Mouse (Mus musculus) adrenal gland, postnatal 25 days (tissue): ENCODE data around the gene Fam178b. TPM values are rescaled to one million over a fixed set of nuclear protein-coding genes. Genes with fewer than 3 reads are reported as not detected.
A peak's percentile ranks its signal among the peaks of the same experiment; 100 is the strongest.
"Not testable (repeated sequence)": the region's sequence is repeated elsewhere in the genome, so short reads cannot be mapped to it uniquely, and the experiment has no call there.

ENCODE experiments used
- DNase-seq: peaks from one replicate; pipeline ENCODE4 v3.0.0; 2021; ENCODE audit warnings: mixed read lengths
- total RNA-seq: library from RNA; stranded (reverse); gene quantifications from 2 replicates; pipeline ENCODE4 v1.2.3, GENCODE M21; 2021

Fam178b gene
- total RNA-seq, 1 experiment from 2014 or later: 0.67 TPM

DNA sequence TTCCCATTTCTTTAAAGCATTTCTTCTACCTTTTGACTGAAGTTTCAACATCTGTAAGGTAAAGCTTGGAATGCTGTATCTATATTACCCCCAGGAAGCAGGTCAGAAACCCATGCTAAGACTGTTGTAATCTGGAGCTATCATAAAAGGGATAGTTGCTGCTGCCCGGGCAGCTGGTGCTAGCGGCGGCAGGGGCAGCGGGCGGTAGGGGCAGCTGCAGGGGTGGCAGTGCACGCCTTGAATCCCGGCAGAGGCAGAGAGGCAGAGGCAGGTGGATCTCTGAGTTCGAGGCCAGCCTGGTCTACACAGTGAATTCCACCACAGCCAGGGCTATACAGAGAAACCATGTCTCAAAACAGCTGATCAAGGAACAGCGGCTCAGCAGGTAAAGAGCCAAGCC lies 140.1 kb downstream of the Fam178b start:
- no peak for DNase-seq

DNA sequence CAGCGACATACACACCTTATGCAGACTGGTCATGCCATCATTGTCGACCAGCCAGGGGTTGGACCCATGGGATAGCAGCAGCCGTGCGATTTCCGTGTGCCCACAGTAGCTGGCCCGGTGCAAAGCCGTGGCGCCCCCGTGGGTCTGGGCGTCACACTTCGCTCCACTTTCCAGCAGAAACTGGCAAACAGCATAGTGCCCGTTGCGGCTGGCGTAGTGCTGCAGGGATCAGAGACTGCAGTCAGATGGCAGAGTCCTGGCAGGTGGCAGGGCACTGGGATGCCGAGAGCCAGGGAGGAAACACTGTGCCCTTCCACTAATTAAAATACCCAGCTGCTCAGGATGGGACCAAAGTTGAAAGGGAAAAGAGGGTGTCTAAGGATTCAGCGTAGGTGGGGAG lies 141.1 kb downstream of the Fam178b start:
- no peak for DNase-seq

DNA sequence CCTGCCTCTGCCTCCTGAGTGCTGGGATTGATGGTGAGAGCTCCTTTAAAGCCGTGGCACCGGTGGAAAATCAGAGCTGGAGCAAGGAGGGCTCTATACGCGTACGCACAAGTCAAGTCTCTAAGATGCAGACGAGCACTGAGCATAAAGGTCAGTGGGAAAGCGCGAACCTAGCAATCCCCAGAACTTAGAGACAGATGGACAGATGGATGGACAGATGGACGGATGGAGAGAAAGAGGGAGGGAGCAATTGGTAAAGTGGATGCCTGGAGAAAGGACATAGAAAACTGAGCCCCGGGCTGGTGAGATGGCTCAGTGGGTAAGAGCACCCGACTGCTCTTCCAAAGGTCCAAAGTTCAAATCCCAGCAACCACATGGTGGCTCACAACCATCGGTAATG lies 142.2 kb downstream of the Fam178b start:
- no peak for DNase-seq

DNA sequence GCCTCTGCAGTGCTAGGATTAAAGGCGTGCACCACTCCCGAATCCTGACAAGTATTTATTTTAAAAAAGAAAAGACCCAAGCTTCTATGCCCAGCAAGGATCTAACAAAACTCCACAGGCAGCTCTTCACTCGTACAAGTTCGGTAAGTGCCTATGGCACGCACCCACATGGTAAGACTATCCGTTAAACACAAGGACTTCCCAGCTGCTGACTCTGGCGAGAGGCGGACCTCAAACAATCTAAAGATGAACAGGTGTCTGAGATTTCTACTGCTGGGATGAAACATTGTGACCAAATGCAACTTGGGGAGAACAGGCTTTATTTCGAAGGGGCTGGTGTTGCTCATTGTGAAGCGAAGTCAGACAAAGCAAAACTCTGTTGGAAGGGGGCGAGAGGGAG lies 142.9 kb downstream of the Fam178b start:
- DNase-seq: no peak

DNA sequence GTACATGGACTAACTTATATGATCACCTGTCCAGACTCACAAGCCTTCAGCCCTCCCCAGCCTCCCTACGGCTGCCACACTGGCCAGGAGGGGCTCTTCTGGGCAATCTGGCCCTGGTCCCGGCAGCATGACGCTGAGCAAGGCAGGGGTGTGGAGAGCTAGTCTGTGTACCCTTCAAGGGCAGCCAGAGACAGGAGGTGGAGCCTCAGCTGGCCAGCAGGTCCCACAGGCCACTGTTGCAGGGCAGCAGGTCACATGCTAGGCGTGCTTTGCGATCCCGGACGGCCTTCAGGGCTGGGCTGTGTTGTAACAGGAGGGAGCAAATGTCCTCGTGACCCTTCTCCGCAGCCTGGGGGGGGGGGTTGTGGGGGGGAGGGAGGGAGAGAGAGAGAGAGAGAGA lies 143.8 kb downstream of the Fam178b start, which contains the start of gene Gm42417:
Gene Gm42417, minus strand, starts transcription at position 244 of the 400 bp plus-strand sequence.
- peak; percentile 88 for DNase-seq

DNA sequence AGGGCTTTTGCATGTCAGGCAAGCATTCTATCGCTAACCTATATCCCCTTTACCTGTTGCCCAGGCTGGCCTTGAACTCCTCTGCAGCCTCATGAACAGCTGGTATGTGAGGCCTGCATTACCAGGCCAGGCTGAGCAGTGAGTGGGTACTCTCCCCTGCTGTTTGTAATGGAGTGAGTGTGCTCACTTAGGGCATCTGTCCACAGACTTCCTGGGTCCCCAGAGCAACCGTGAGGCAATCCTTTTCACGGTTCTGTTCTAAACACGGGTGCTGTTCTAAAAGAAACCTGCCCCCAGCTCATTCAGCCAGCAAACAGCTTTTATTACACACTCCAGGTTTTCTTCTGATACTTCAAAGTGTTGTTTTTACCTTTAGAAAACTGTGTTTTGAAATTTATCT lies 144.3 kb downstream of the Fam178b start:
- DNase-seq: no peak

DNA sequence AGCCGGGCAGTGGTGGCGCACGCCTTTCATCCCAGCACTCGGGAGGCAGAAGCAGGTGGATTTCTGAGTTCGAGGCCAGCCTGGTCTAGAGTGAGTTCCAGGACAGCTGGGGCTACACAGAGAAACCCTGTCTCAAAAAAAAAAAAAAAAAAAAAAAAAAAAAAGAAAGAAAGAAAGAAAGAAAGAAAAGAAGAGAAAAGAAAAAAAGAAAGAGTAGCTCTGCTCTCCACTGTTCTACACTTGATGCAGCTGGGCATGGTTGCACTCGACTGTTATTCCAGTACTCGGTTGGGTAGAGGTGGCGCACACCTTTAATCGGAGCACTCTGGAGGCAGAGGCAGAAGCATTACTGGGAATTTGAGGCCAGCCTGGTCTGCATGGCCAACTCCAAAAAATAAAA lies 146.2 kb downstream of the Fam178b start, which contains the start of gene Ankrd23:
Gene Ankrd23, minus strand, starts transcription at position 101 of the 400 bp plus-strand sequence.
- not testable (repeated sequence) for DNase-seq

DNA sequence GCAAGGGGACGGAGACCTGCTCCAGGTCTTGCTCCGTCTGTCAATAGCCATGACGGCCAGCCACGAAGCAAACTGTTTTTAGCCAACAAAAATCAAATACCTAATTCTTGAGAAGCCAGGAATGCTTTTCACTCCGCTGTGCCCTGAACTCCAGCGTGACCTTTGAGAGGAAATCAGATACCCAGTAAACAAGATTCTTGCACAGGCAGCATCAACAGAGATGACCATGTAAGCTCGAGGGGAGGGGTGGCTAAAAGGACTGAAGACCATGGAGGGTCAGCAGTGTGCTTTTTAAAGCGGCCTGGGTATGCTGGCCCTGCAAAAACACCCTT lies 146.6 kb downstream of the Fam178b start:
- DNase-seq: no peak

DNA sequence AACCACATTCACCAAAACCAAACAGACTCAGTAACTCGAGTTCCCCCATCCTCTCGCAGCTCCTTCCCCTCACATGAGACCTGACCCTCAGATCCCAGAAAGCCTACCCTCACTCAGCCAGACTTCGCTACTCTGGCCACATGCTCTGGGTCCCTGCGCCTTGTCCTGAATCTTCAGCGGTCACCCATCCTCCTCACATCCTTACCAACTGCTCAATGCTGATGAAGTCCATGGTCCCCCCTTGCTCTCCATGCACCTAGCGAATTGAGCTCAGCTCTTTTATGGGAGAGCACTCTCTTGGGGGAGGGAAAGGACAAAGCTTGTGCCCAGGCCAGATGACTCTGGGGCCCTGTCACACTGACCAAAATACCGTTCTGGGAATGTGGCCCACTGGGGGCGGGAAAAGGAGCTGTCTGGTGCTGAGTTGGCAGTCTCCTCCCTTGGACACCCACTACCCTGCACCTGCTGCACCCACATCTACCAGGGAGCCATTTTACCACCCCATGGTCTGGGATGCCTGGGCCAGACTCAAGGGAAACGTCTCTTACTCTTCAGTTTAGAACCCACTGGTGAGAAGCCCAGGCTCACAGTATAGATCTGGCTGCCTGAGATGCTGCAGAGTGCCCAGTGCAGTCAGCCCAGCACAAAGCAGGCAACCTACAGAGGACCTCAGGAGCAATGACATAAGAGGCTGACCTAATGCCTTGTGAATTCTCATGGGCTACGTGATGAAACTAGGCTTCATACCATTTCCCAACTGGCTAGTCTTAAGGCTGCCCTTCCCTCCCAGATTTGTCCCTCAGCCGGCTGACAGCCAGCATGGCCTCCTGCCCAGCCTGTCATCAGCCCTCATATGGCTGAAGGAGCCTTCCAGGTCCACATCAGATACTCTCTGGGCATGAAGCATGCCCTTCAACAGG lies 147.2 kb downstream of the Fam178b start:
- DNase-seq: peak; percentile 66

DNA sequence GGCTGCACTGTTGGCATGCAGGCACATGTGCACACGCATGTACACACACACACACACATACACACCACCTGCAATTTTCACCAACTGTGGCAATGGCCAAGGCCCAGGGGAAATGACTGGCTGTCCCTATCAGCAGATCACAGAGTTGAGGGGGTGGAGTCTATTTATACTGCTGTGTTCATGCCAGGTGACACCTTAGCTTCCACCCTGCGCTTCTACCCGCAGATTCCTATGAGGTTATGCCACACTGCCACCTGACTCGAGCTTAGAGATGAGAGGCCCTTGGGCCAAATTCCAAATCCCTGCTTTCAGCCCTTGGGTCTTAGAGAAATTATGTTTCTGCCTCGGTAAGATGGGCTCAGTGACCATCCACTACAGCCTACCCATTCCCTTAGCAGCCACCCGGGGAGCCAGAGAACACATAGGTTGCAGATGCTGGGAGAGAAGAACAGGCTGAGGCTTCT lies 148.4 kb downstream of the Fam178b start:
- no peak for DNase-seq

DNA sequence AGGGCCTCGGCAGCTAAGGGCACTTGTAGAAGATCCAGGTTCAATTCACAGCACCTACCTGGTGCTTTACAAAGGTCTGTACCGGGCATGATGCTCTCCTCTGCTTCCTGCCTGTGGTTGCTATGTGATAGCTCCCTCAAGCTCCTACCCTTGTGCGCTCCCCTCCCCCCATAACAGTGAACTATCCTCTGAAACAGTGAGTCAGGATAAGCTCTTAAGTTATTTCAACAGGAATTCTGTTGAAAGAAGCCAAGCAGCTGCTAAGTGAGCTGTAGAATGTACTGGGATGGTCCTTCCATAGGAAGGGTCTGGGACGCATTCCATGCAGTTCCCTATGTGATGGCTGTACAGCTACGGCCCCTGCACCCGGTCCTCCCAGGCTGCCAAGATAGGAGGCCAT lies 149.4 kb downstream of the Fam178b start:
- DNase-seq: no peak

DNA sequence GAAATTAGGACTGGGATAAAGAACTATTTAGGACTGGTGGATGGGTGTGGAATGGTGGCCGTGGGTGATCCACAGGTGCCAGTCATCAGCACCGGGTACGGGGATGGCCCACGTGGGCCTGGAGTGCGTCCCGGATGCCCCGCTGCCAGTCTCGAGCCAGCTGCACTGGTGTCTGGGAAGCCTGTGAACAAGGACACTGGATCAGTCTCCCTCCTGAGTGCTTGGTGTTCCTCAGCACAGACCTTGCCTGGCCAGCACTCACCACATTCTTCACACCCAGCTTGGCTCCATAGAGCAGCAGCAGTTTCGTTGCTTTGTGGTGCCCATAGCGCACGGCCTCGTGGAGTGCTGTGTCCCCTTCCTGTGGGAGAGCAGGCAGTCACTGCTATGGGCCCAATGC lies 151.5 kb downstream of the Fam178b start:
- no peak for DNase-seq

DNA sequence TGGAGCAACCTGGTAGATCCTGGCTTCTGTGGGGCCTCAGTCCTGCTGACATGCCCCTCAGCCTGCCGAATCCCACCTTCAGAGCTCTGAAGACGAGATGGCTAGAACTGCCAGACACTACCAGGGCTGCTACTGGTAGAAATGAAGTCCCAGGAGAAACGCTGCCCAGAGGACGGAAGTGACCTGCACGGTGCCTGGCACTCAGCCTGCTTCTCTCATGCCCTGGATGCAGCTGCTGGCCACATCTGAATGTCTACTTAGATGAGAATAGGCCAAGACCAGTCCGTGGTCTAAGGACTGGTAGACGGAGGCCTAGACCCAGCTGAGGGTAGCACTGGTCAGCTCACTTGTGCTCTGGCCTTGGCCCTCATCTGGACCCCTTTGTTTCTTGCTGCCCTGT lies 152.0 kb downstream of the Fam178b start:
- no peak for DNase-seq

DNA sequence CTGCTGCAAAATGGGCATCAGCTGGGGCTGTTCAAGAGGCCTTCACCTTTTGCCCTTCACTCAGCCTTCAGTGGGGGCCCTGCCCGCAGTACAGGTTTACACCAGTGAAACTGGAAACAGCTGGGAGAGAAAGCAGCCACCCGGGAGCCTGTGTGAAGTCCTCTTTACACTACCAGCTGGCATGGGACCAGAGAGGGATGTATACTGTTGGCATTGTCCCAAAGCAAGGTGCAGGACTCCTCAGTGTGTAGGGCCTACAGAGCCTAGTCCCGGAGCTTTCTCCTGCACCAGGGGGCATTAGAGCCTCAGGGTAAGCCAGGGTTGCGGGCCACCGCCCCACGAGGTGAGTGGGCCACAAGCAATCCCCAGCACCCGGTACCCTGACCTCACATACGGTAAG lies 152.5 kb downstream of the Fam178b start:
- no peak for DNase-seq

DNA sequence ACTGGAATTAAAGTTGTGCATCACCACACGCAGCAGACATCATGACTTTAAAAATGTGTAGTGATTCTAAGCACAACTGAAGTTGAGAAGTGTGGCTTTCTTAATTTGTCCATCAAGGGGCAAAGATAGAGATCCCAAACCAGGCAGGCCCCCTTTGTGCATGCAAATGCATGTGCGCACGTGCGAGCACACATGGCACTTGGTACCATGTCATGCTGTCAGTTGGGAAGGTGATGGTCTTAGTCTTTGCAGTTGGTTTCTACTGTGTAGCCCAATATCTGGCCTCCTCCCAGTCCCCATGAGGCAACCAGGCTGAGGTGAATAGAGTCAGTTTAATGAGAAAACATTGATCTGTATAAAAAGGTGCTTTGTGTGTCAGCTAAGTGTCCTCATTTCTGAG lies 153.1 kb downstream of the Fam178b start:
- no peak for DNase-seq

DNA sequence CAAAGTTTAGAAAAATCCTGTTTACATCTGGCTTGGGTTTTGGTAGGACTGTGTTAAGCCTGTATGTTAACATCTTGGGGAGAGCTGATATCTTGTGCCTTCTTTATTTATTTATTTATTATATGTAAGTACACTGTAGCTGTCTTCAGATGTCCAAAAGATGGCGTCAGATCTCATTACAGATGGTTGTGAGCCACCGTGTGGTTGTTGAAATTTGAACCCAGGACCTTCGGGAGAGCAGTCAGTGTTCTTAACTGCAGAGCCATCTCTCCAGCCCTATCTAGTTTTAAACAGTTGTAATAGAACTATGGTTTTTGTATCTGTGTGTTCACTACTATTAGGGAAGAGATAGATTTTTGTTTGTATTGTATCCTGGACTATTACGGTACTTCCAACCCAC lies 153.7 kb downstream of the Fam178b start:
- no peak for DNase-seq

DNA sequence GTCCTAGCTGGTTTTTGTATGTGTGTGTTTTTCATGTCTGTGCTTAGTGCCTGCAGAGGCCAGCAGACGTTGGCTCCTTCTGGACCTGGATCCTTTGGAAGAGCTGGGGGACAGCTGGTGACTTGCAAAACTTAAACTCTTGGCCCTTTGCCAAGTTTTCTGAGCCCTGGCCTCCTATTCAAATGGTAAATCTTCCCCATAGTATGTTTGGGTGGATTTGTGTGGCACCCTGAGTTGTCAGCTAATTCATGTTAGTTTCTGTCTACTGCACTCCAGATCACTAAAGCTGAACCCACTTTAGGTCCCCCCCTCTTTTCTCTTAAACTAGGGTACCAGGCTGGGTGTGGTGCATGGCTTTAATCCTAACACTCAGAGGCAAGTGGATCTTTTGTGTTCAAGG lies 154.6 kb downstream of the Fam178b start:
- DNase-seq: no peak

DNA sequence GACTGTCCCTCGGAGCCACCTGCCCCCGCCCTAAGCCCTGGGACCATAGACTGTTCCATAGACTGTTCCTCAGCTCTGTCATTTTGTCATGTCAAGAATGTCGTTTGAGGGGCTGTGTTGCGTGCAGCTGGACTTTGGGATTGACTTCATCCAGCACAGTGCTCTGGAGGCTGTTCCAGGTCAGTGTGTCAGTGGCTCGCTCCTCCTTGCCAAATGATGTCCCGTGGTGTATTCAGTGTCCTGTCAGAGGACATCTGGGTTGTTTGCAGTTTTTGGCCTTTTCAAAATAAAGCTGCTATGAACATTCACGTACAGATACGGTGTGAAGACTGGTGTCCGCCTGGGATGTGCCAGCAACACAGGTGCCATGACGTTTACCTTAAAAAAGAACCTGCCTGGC lies 156.1 kb downstream of the Fam178b start:
- no peak for DNase-seq

DNA sequence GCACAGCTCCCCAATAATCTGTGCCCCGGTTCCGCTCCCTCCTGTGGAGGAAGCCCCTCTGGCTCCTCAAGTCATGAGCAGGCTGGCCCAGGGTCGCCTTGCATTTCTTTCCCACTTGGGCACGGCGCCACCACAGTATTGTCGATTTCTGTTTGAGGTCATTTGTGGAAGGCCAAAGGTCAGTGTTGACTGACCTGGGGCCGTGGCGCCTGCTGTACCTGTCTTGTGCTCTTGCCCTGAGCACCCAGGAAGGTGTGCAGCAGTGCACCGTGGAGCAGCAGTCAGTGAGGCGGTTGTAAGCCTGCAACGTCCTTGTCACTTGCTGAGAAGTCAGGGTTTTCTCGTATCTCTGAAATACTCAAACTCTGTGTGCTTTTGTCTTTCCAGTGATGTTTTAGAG lies 157.2 kb downstream of the Fam178b start:
- no peak for DNase-seq

DNA sequence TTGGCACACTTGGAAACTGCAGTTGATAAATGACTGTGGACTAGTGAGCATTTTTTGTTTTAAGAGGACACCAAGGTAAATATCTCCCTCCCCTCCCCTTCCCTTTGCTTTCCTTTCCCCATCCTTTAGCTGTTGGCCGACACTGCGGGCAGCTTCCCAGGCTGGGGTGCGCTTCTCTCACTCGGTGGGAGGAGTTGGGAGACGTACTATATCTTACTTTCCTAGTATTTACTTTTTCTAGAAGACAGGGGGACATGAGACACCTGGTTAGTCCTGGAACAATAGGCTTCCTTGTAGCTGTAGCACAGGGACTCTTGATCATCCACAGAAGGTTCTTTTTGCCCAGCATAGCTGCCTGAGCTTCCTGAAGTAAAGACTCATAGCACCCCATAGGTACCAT lies 158.9 kb downstream of the Fam178b start:
- DNase-seq: no peak

DNA sequence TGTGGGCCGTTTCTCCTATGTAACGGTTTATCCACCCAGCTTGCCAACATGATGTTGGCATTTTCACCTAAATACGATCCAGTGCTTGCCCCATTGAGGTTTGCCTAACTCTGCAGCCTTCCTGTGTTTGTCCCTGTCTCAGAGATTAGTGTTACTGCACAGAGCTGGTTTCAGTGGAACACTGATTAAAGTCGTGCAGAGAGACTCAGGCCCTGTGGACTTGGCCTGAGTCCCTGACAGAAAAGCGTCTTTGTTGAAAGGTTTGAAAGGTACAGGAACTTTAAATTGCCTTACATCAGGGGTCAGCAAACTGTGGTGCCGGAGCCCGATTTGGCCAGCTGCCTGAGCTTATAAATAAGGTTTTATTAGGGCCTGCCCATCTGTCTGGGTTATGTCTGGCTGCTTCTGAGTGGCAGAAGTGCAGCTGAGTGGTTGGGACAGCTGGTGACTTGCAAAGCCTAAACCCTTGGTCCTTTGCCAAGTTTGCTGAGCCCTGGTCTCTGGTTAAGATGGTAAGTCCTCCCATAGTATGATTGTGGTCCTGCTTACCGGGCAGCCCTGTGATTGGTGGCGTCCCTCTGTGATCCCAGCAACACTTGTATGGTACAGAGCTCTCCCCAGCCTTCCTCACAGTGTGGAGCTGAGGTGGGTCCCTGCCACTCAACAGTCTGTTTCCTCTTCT lies 159.5 kb downstream of the Fam178b start:
- no peak for DNase-seq

DNA sequence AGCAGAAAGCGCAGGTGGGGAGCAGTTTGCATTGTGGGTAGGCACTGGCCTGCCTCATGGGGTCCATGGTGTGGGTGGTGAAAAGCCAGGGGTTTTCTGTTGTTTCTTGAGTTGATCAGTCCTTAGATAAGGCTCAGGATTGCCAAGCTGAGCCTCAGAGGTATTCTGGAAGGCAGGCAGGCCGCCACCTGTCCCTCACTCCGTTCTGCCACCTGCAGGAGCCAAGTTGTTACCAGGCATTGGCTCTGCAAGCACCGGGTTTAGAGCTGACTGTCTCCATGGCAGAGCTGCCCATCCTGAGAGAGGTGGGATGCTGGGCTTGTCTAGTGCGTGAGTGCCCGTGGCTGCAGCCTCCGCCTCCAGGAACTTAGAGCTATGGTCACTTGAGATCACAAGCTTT lies 160.8 kb downstream of the Fam178b start:
- DNase-seq: no peak

DNA sequence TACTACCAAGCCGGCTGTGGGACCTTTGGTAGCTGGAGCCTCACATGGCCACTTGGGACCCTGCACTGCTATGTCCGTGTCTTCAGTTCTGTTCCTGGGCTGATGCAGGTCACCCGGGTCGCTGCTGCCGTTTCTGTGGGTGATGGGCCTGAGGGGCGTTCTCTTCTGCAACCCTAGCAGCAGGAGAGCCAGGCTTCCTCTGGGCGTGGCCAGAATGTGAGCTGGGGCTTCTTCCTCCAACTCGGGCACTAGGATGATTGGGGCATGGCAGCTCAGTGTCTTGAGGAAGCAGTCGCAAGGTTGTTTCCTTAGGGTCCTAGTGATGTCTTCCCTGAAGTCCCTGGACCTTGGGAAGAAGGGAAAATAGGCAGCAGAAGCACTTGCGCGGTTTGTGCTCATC lies 163.4 kb downstream of the Fam178b start:
- no peak for DNase-seq

DNA sequence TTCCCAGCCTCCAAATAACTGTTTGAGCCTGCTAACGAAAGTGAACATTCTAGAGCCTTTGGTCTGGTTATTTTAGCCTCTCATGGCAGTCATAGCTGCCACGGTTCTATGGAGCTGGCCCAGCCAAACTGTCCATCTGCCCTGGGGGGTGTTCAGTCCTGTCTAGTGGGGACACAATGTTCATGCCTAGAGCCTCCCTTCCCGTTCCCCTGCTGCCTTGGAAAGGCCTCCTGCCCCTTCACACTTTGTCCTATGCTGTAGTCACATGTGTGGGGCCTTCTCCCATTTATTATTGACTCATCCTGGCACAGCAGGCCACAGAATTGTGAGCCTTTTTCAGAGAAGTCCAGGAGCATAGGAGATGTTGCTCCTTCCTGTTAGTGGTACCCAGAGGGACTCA lies 164.7 kb downstream of the Fam178b start:
- DNase-seq: no peak
